Mouse (Mus musculus) Patski (cell line): ENCODE data around the gene Fpr3. TPM values are rescaled to one million over a fixed set of nuclear protein-coding genes. Genes with fewer than 3 reads are reported as not detected.
"Not testable (repeated sequence)": the region's sequence is repeated elsewhere in the genome, so short reads cannot be mapped to it uniquely, and the experiment has no call there.

Source experiments
- ATAC-seq: fragments of 100-300 bp; one replicate; pipeline ENCODE4 v1.8.0; 2021
- CTCF ChIA-PET: fragments of 350-600 bp; sonication (Branson Sonifier 250); formaldehyde crosslinking; loops from one replicate; lab custom pipeline; 2022; ENCODE audit warnings: inconsistent platforms; lab: Charles Lee
- POLR2A ChIA-PET: fragments of 350-600 bp; sonication (Branson Sonifier 250); formaldehyde crosslinking; loops from one replicate; lab custom pipeline; 2022; ENCODE audit warnings: antibody characterized with exemption, inconsistent platforms; lab: Charles Lee
- DNase-seq: peaks from one replicate; pipeline ENCODE4 v3.0.0-alpha.2; 2011; ENCODE audit warnings: low read depth, low spot score
- H3K27me3 ChIP-seq: fragments of 371-371 bp; one replicate; pipeline ENCODE4 v1.5.1; 2021
- CTCF ChIP-seq: fragments of 100-300 bp; IDR thresholded peaks from one replicate; pipeline ENCODE4 v1.5.1; 2021
- in situ Hi-C: fragments of 300-500 bp; cut with MboI; formaldehyde crosslinking; loops from 3 replicates; pipeline ENCODE4 v1.11.1; 2018; ENCODE audit warnings: low pct_unique_long_range_greater_than_20kb, mixed read lengths
- polyA plus RNA-seq: library from polyadenylated mRNA; unstranded; gene quantifications from one replicate; pipeline ENCODE4 v1.2.3, GENCODE M21; 2021

Fpr3 gene
- polyA plus RNA-seq: not detected

GRCm38 (mm10) chr17:17887774-17888248 is at the start of gene Fpr3, which contains the start of gene Fpr2:
Gene Fpr3, plus strand, starts transcription at chr17:17887852.
Gene Fpr2, plus strand, starts transcription at chr17:17887824.
- CTCF ChIA-PET: no interaction called here
- in situ Hi-C loops: no loop called here
- ATAC-seq (no peak), DNase-seq (no peak)
- POLR2A ChIA-PET: no interaction called here
- H3K27me3 ChIP-seq: peaks cover 18% of the 10 kb centered on the region
- TF ChIP-seq CTCF: no peak

- peak; percentile 97 for ATAC-seq
- ChIA-PET CTCF (interaction anchor here (0.8 to 1.7 kb wide), 13 partner anchors 8 to 443 kb away, joined by 3 to 10 read pairs (median 5); partner anchors contain the start of gene Spaca6), POLR2A (interaction anchor here (1.0 to 3.8 kb wide), 3 partner anchors 10 to 51 kb away, joined by 3 to 32 read pairs (median 3); partner anchors contain the start of gene Spaca6)
- in situ Hi-C loops: loop anchor here (10.0 kb wide), 1 partner anchor 213 kb away; the partner anchor contains the start of gene Lnpep
- peak; percentile 83 for DNase-seq
- H3K27me3 ChIP-seq: no peaks in the 10 kb centered on the region
- peak; percentile 94 for TF ChIP-seq CTCF
Measured at GRCm38 (mm10) chr17:17837919-17838701, 49.5 kb upstream of the Fpr3 start.

DNA sequence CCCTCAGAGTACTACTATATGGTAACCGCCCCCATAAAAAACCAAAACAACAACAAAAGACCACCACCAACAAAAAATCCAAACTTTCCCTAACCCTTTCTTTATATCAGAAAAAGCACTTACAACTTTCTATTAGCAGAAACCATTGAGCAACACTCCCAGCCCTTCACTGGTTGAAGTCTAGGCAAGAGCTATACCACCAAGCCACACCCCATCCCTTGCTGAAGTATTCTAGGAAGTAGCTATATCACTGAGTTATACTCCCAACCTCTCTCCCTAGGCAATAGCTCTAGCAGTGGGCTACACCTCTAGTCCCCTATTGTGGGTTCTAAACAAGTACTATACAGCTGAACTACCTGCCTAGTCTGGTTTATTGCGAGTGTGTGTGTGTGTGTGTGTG is 48.4 kb upstream of the Fpr3 start:
- no peaks in the 10 kb centered on the region for H3K27me3 ChIP-seq
- ATAC-seq (no peak), DNase-seq (no peak)
- TF ChIP-seq CTCF: no peak
- ChIA-PET POLR2A (interaction anchor here (3.8 kb wide), 1 partner anchor 12 kb away, joined by 32 read pairs; the partner anchor contains the start of gene Spaca6), CTCF (interaction anchor here (0.7 kb wide), 1 partner anchor 10 kb away, joined by 3 read pairs; no protein-coding TSS in a partner anchor)
- in situ Hi-C loops: loop anchor here (10.0 kb wide), 1 partner anchor 214 kb away; the partner anchor contains the start of gene Lnpep

GRCm38 (mm10) chr17:17840796-17841195 is 46.9 kb upstream of the Fpr3 start:
- peak; percentile 0 for ATAC-seq
- CTCF ChIA-PET: interaction anchor here (1.1 to 2.5 kb wide), 2 partner anchors 15 to 74 kb away, joined by 3 to 6 read pairs; no protein-coding TSS in a partner anchor
- in situ Hi-C loops: no loop called here

DNA sequence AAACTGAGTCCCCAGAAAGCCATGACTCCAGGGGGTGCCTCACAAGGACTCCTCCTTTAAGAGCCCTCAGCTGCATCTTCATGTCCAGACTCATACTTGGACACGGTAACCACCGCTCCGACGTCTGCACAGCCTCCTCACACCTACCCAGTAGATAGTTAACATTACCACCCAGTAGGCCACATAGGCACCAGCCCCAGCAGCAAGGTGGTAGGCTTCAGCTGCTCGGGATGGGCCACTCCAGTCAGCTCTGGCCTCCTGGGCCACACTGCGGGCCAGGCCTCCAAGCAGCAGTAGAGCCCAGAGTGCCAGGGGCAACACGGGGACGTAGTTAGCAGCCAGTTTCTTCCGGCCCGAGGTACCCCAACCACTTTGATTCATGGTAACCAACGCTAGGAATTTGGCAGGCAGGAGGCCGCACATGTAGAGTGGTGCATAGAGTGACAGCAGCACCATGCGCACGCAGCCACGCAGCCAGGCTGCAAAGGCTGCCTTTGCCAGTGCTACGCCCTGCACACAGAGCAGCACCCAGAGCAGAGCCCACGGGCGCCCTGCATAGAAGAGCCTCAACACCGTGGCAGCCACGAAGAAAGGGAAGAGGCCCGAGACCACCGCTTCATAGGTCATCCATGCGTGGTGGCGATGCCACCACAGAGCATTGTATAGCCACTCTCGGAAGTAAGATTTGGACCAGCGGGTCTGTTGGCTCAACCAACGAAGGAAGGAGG is 44.0 kb upstream of the Fpr3 start:
- CTCF ChIA-PET: no interaction called here
- POLR2A ChIA-PET: no interaction called here
- no peak for TF ChIP-seq CTCF
- ATAC-seq: no peak
- H3K27me3 ChIP-seq: no peaks in the 10 kb centered on the region
- in situ Hi-C loops: no loop called here
- no peak for DNase-seq

More at GRCm38 (mm10) chr17:17840796-17841195, 46.9 kb upstream of the Fpr3 start:
- H3K27me3 ChIP-seq: no peaks in the 10 kb centered on the region
- POLR2A ChIA-PET: no interaction called here
- TF ChIP-seq CTCF: no peak
- DNase-seq: no peak

DNA sequence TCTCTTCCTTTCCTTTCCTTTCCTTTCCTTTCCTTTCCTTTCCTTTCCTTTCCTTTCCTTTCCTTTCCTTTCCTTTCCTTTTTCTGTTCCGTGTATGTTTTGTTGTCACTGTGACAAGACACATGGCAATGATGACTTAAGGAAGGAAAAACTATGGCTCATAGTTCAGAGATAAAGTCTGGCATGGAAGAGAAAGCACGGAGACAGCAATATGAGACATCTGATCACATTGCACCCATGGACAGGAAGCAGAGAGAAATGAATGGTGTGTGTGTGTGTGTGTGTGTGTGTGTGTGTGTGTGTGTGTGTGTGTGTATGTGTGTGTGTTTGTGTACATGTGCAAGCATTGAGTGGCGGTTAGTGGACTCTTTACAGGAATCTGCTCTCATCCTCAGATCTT is 43.0 kb upstream of the Fpr3 start:
- H3K27me3 ChIP-seq, in situ Hi-C loops, DNase-seq, ATAC-seq: not testable (repeated sequence)
- ChIA-PET CTCF (interaction anchor here (0.6 to 2.1 kb wide), 5 partner anchors 13 to 72 kb away, joined by 3 to 8 read pairs (median 3); partner anchors contain the start of gene Spaca6), POLR2A (interaction anchor here (0.6 kb wide), 1 partner anchor 15 kb away, joined by 3 read pairs; no protein-coding TSS in a partner anchor)

DNA sequence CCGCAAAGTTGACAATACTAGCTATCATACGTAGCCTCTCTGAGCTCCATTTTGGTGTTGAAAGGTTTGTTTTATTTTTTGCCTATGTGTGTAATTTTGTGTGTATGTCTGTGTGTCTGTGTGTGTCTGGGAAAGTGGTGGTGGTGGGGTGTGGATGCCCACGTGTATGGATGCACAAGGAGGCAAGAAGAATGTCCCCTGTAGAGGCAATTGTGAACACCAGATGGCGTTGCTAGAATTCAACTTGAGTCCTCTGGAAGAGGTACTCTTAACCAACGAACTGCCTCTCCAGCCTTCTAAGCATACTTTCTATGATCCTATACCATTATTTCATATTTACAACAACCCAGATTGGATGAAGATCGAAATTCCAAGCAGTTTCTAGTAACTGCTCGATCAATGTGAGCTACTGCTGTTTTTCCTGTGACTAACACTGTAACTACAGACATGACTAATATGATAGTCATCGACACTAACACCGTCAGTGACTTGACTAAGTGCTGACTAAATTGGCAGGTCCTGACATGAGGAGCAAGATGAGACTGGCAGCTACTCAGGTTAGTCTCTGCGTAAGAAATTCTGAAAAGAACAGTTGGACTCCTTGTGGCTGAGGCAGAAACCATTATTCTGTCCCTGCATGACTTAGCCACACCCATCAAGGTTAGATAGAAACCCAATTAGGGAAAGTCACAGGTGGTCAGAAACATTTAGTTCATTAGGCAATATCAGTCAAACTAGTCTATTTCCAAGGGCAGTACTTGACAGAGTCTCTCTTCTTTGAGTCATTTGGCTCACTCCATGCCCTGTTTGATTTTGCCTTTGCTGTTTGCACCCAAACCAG is 42.2 kb upstream of the Fpr3 start:
- no peaks in the 10 kb centered on the region for H3K27me3 ChIP-seq
- DNase-seq (no peak), ATAC-seq (peak; percentile 56)
- in situ Hi-C loops: no loop called here
- ChIA-PET CTCF (interaction anchor here (0.6 to 2.1 kb wide), 6 partner anchors 10 to 73 kb away, joined by 3 to 8 read pairs (median 4); partner anchors contain the start of genes Has1 and Spaca6), POLR2A (interaction anchor here (0.6 to 0.7 kb wide), 2 partner anchors 9 to 15 kb away, joined by 3 read pairs; no protein-coding TSS in a partner anchor)
- no peak for TF ChIP-seq CTCF

DNA sequence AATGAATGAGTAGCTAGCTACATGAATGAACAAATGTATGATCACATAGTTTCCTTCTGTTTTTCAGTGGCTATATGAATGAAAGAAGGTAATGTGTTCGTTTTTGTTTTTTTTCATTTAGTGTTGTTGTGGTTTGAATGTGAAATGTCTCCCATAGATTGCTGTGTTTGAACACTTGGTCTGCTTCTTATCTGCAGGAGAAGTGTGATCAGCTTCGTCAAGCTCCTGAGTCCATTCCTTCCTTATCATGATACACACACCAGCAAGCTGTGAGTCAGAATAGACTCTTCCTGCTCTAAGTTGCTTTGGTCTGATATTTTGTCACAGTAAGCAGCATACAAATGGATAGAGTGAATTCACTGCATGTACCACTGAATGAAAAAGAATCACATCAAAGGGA is 38.7 kb upstream of the Fpr3 start:
- no peak for TF ChIP-seq CTCF
- H3K27me3 ChIP-seq: no peaks in the 10 kb centered on the region
- DNase-seq (no peak), ATAC-seq (no peak)
- ChIA-PET POLR2A (interaction anchor here (0.7 kb wide), 1 partner anchor 11 kb away, joined by 3 read pairs; no protein-coding TSS in a partner anchor), CTCF (interaction anchor here (1.1 kb wide), 1 partner anchor 50 kb away, joined by 4 read pairs; no protein-coding TSS in a partner anchor)
- in situ Hi-C loops: no loop called here
